Mouse (Mus musculus): ENCODE results near the gene Styk1. TPM values are rescaled to one million over a fixed set of nuclear protein-coding genes. Genes with fewer than 3 reads are reported as not detected.

Styk1 gene
- polyA plus RNA-seq (2012; fragmentation: generic; extraction: Trizol) = under 1 TPM; 0.42 to 0.56 TPM

DNA sequence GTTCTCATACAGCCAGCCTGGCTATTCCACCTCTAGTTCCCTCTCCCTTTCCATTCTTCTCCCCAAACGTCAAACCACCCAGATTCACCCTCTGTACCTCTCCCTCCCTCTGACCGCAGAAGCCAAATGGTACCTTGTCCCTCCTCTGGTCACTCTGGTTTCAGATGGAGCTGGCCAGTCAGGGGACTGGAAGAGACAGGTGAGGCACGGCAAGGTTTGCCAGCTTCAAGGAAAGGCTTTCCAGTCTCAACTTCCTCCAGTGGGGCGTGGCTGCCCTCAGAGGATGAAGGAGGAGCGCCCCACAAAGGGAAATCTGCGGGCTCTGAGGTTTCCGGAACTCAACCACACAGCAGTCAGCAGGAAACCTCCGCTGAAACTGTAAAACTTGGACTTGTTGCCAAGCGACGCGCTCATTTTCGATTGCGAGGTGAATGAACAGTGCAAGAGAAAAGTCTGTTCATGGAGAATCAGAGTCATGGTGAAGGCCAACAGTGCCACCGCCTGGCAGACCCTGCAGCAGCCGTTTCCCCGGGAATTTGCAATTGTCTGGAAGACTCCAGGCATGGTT lies at the start of gene Styk1:
Gene Styk1 (minus strand): TSS at position 246 of the 568 bp plus-strand sequence.

DNA sequence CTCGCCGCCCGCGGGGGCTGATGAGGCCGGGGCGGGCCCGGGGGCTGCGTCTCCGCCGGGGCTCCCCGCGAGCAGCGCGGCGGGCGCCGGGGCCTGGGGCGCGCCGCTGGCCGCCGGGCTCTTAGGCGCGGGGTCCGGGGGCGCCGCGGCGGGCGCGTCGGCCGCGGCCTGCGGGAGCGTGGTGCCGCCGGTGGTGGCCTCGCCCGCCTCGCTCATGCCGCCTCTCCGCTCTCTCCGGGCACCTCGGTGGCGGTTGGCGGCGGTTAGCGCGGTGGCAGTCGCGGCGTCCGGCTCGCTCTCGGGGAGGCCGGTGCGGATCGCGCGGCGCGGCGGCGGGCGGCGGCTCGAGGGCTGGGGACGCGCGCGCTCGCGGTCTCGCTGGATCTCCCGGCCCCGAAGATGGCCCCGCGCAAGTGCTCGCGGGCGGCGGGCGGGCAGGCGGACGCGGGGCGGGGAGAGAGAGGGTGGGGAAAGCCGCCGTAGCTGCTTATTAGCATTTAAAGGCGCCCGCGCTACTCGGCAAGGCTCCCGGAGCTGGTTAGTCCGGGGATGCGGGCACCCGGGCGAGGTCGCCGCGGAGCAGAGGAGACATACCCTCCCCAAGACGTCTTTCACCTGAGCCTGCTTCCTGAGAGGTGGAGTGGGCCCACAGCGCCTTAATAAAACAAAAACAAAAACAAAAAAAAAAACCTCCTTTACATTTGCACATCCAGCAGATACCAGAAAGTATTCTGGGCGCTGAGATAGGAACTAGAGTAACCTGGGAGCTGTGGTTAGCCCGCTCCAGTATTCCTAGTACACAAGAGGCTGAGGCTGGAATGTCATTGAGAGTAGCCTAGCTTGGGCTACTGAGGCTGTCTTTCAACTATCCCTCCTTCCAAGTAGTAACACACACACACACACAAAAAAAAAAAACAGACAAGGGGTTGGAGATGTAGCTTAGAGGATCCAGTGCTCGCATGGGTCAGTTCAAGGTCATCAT lies 34.9 kb upstream of the Styk1 start, which contains the start of gene Ybx3:
Gene Ybx3 (minus strand): TSS at position 437 of the 982 bp plus-strand sequence.

DNA sequence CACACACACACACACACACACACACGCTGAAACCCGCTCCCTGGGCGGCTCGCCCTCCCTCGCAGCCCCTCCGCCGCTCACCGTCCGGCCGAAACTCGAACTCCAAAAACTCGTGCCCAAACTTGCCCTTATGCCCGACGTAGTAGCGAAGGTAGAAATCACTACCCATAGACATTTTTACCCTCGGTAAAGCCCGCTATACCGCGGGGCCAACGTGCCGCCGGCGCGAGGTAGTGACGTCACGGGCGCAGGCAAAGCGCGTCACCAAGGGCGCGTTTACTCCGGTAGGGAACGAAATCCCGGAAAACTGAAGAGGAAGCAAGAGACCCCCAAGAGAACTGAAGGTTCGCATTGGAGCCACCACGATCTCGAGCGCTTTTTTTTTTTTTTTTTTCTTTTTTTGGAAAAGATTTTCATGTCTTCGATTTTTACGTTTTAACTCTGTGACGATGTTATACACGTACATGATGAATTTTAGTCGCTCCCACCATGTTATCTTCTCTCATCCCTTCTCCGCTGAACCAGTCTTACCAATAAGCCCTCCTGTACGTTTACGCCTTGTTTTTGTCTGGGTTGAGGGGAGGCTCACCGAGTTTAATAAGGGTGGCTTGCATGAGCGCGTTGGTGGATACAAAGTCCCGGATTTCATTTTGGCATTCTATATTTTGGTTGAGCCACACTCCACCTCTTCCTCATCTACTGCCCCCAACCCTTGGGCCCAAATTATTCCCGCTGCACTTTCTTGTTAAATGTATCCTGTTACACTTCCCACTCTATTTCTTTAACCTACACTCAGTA lies 60.2 kb downstream of the Styk1 start, which contains the start of gene Magohb:
Gene Magohb (minus strand): TSS at position 254 of the 798 bp plus-strand sequence.

Other genes with a start within 250 kb of the Styk1 start
- under 1 TPM in 1 of 2 experiments, not detected in 1; 0.01 TPM for gene Klra2, start 106.2 kb downstream of the Styk1 start, polyA plus RNA-seq (2012; fragmentation: generic; extraction: Trizol)
- 1 to 10 TPM; 3.4 to 5.9 TPM for gene Magohb, start 60.4 kb downstream of the Styk1 start, polyA plus RNA-seq (2012; fragmentation: generic; extraction: Trizol)
- gene Ybx3, start 34.9 kb upstream of the Styk1 start, polyA plus RNA-seq (2012; fragmentation: generic; extraction: Trizol) = 100 to 1,000 TPM; 152 to 174 TPM
- gene 5430401F13Rik, start 132.8 kb upstream of the Styk1 start, polyA plus RNA-seq (2012; fragmentation: generic; extraction: Trizol) = not detected
- not detected for gene Gm6619, start 132.8 kb upstream of the Styk1 start, polyA plus RNA-seq (2012; fragmentation: generic; extraction: Trizol)

Measured in C3H10T1/2 (cell line).